Mouse (Mus musculus): Measurements from ENCODE around the gene Vps18. TPM values are rescaled to one million over a fixed set of nuclear protein-coding genes. Genes with fewer than 3 reads are reported as not detected.

The Vps18 gene
- total RNA-seq, 2 experiments from 2014 or later: 47.2 to 50.8 TPM

- Histone ChIP-seq H3K4me3 (no peak overlapping the region), H3K27ac (no peak overlapping the region)
- no peak for TF ChIP-seq CTCF (IDR thresholded peaks at IDR 0.05)
- no peak for DNase-seq (ENCODE audit: extremely low spot score in 1 of 2, low spot score in 2 of 2)
- intact Hi-C loops (cut with DNase I): no loop called here
Measured at GRCm38 (mm10) chr2:119293311-119293710, 4.8 kb downstream of the Vps18 start.

DNA sequence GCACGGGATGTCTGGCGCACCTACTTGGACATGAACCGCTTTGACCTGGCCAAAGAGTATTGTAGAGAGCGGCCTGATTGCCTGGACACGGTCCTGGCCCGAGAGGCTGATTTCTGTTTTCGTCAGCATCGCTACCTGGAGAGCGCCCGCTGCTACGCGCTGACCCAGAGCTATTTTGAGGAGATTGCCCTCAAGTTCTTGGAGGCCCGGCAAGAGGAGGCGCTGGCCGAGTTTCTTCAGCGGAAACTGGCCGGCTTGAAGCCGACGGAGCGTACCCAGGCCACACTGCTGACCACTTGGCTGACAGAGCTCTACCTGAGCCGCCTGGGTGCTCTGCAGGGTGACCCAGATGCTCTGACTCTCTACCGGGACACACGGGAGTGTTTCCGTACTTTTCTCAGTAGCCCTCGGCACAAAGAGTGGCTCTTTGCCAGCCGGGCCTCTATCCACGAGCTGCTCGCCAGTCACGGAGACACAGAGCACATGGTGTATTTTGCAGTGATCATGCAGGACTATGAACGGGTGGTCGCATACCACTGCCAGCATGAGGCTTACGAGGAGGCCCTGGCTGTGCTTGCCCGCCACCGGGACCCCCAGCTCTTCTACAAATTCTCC lies 5.3 kb downstream of the Vps18 start:
- no peak for TF ChIP-seq CTCF (IDR thresholded peaks at IDR 0.05)
- H3K27ac ChIP-seq: no peak overlapping the region
- DNase-seq (ENCODE audit: extremely low spot score in 1 of 2, low spot score in 2 of 2): no peak
- intact Hi-C loops (cut with DNase I): no loop called here
- no peak overlapping the region for H3K4me3 ChIP-seq

- Histone ChIP-seq H3K27ac (no peak overlapping the region), H3K4me3 (no peak overlapping the region)
- TF ChIP-seq CTCF (IDR thresholded peaks at IDR 0.05): no peak
- intact Hi-C loops (cut with DNase I): no loop called here
- no peak for DNase-seq (ENCODE audit: extremely low spot score in 1 of 2, low spot score in 2 of 2)
Measured at GRCm38 (mm10) chr2:119294411-119294810, 5.9 kb downstream of the Vps18 start.

- H3K27ac ChIP-seq: no peak overlapping the region
- intact Hi-C loops (cut with DNase I): loop anchor here (5.0 kb wide), 1 partner anchor 141 kb away; no protein-coding TSS in a partner anchor
- TF ChIP-seq CTCF (IDR thresholded peaks at IDR 0.05): no peak
- DNase-seq (ENCODE audit: extremely low spot score in 1 of 2, low spot score in 2 of 2): no peak
- no peak overlapping the region for H3K4me3 ChIP-seq
Measured at GRCm38 (mm10) chr2:119296756-119297155, 8.2 kb downstream of the Vps18 start.

- H3K27ac ChIP-seq: no peak overlapping the region
- intact Hi-C loops (cut with DNase I): loop anchor here (5.0 kb wide), 1 partner anchor 140 kb away; no protein-coding TSS in a partner anchor
- no peak for TF ChIP-seq CTCF (IDR thresholded peaks at IDR 0.05)
- H3K4me3 ChIP-seq: no peak overlapping the region
- DNase-seq (ENCODE audit: extremely low spot score in 1 of 2, low spot score in 2 of 2): no peak
Measured at GRCm38 (mm10) chr2:119297506-119297905, 9.0 kb downstream of the Vps18 start.

DNA sequence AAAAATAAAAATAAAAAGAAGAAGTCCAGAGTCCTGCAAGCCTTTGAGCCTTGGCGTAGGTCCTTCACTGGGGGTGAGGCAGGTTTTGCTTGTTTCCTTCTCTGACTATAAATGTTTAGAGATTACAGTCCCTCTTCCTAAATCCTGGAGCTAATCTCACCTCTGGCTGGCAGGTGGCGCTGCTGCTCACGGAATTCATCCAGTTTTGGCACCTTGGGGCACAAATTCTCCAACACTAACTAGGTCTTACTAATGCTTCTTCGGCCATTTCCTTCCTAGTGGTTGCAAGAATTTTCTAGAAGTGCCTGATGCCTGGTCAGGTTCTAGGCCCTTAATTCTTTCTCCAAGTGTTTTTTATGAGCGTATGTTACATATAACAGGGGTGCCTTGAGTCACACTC lies 9.8 kb downstream of the Vps18 start:
- DNase-seq (ENCODE audit: extremely low spot score in 1 of 2, low spot score in 2 of 2): peak; percentile 48 to 61
- Histone ChIP-seq H3K27ac (no peak overlapping the region), H3K4me3 (no peak overlapping the region)
- TF ChIP-seq CTCF (IDR thresholded peaks at IDR 0.05): peak; percentile 79
- intact Hi-C loops (cut with DNase I): loop anchor here (2.0 to 5.0 kb wide), 2 partner anchors 116 to 139 kb away; no protein-coding TSS in a partner anchor

DNA sequence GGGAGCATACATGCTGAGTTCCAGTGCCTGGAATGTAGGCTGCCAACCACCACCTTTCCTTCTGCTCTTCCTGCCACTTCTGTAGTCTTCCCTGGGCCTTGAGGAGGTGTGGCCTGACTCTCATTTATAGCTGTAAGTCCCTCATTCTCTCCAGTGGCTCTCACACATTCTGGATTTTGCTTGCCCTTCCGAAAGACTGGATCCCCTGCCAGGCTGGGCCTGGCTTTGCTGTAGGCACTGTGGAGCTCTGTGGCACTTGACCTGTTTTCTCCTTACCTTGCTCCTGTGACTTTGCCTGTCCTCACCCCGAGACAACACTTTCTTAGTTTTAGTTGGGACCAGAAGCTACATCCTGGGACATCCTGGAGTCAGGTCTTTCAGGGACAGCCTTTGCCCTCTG lies 10.3 kb downstream of the Vps18 start:
- Histone ChIP-seq H3K4me3 (no peak overlapping the region), H3K27ac (no peak overlapping the region)
- intact Hi-C loops (cut with DNase I): loop anchor here (2.0 to 5.0 kb wide), 2 partner anchors 116 to 138 kb away; no protein-coding TSS in a partner anchor
- no peak for DNase-seq (ENCODE audit: extremely low spot score in 1 of 2, low spot score in 2 of 2)
- TF ChIP-seq CTCF (IDR thresholded peaks at IDR 0.05): no peak

DNA sequence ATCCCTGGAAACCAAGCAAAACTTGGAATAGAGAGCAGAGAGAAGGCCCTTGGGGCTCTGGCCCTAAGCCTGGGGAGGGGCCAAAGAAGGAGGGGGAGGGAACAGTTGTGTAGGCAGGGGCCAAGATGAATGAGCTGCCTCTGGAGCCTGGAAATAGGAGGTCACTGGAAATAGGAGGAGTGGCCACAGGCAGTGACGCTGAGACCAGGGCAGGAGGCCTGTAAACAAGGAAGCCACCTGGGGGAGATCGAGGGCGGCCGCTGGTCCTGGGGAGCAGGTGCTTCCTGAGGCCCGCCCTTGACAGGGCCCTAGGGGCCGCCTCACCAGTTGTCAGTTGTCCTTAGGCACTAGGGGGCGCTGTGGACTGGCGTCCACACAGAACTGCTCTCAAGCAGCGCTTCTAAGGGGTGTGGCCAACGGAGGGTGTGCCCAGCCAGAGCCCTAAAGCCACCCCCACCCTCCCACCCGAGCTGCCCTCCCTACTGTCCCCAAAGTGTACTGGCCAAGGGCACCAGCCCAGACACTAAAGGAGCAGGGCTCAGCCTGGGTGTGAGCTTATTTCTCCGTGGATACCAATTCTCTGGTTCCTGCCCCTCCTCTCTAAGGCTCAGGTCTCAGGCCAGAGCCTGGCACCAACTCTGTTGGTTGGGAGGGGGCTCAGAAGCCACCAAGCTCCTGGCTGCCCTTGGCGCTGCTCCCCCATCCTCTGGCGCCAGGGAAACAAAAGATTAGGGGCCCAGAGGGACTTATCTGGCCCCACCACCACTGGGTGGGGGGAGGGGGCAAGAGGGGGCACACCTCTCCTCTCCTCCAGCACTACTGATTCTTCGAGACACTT lies 11.7 kb downstream of the Vps18 start:
- intact Hi-C loops (cut with DNase I): loop anchor here (2.0 to 5.0 kb wide), 3 partner anchors 115 to 222 kb away; no protein-coding TSS in a partner anchor
- Histone ChIP-seq H3K27ac (peak overlapping the region; percentile 48; the same call in 1 of the 2 replicates), H3K4me3 (peak overlapping the region; percentile 23; the same call in 1 of the 2 replicates)
- DNase-seq (ENCODE audit: extremely low spot score in 1 of 2, low spot score in 2 of 2): peak in 1 of 2 experiments; percentile 47
- peak; percentile 78 for TF ChIP-seq CTCF (IDR thresholded peaks at IDR 0.05)

DNA sequence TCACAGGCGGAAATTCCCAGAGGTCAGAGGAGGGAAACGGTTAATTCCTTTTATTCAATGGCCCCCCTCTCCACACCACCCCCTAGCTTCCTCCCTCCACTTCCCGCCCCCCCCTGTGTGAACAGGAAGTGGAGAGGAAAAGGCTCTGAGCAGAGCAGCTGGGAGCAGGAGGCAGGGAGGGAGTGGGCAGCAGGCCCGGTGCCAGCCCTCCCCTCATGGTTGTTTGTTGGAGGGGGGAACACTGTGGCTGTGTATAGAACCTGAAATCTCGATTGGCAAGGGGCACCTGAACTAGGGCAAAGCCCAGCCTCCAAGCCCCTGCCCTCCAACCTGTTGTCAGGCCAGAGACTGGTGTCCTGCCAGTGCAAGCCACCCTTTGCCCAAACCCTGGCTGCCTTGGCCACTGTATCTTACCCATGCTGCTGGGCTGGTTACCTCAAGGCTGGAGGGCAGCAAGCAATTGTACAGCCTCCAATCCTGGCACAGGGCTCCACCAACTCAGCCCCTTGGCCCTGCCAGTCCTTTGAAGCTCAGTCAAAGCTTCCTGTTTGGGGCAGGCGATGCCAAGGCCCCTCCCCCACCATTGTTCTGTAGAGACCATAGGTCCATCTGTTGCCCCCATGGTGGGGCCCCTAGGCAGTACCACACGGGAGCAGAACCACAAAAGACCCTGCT lies 12.4 kb downstream of the Vps18 start:
- no peak for TF ChIP-seq CTCF (IDR thresholded peaks at IDR 0.05)
- H3K27ac ChIP-seq: peak overlapping the region; percentile 48; the same call in 1 of the 2 replicates
- no peak overlapping the region; the same call in 1 of the 2 replicates for H3K4me3 ChIP-seq
- DNase-seq (ENCODE audit: extremely low spot score in 1 of 2, low spot score in 2 of 2): no peak
- intact Hi-C loops (cut with DNase I): loop anchor here (5.0 kb wide), 1 partner anchor 221 kb away; no protein-coding TSS in a partner anchor

- no peak for DNase-seq (ENCODE audit: extremely low spot score in 1 of 2, low spot score in 2 of 2)
- intact Hi-C loops (cut with DNase I): loop anchor here (5.0 kb wide), 1 partner anchor 219 kb away; no protein-coding TSS in a partner anchor
- Histone ChIP-seq H3K27ac (no peak overlapping the region), H3K4me3 (no peak overlapping the region)
- no peak for TF ChIP-seq CTCF (IDR thresholded peaks at IDR 0.05)
Measured at GRCm38 (mm10) chr2:119302876-119303275, 14.3 kb downstream of the Vps18 start.

- Histone ChIP-seq H3K4me3 (no peak overlapping the region), H3K27ac (no peak overlapping the region)
- no peak for DNase-seq (ENCODE audit: extremely low spot score in 1 of 2, low spot score in 2 of 2)
- no peak for TF ChIP-seq CTCF (IDR thresholded peaks at IDR 0.05)
- intact Hi-C loops (cut with DNase I): loop anchor here (5.0 kb wide), 1 partner anchor 218 kb away; no protein-coding TSS in a partner anchor
Measured at GRCm38 (mm10) chr2:119304391-119304790, 15.9 kb downstream of the Vps18 start.

Data from left cerebral cortex, adult 2 months (tissue).